Mouse (Mus musculus) ES-Bruce4 (cell line): ENCODE results near the gene Gna12.

Experiments
- CTCF ChIP-seq: IDR thresholded peaks from one replicate; pipeline ENCODE4 v1.8.1; 2011; ENCODE audit warnings: low read depth, low read length
- EP300 ChIP-seq: IDR thresholded peaks from 2 replicates; pipeline ENCODE4 v1.6.1; 2011; ENCODE audit warnings: low read depth, low read length; ENCODE audit not compliant: insufficient read depth
- POLR2A ChIP-seq: IDR thresholded peaks from one replicate; pipeline ENCODE4 v1.8.1; 2011; ENCODE audit warnings: low read length; ENCODE audit not compliant: insufficient read depth

GRCm38 (mm10) chr5:140873736-140874307, 43.6 kb upstream of the Gna12 start:
- no peak for TF ChIP-seq CTCF
- no peak for TF ChIP-seq POLR2A
- no peak for TF ChIP-seq EP300
